Mouse (Mus musculus) thymus, adult 2 months (tissue): ENCODE data around the gene Sat2.

Experiments used
- CTCF ChIP-seq: fragments of 200-500 bp; IDR thresholded peaks from 2 replicates; pipeline ENCODE4 v1.5.1; 2012; ENCODE audit warnings: mild to moderate bottlenecking, control low read depth, low read length, moderate library complexity, borderline replicate concordance; ENCODE audit not compliant: control insufficient read depth, poor library complexity, insufficient read depth; ENCODE audit errors: extremely low read depth
- POLR2A ChIP-seq: fragments of 200-500 bp; IDR thresholded peaks from 2 replicates; pipeline ENCODE4 v1.6.1; 2012; ENCODE audit warnings: mild to moderate bottlenecking, low read length, control low read depth, moderate library complexity; ENCODE audit not compliant: control insufficient read depth, poor library complexity, insufficient read depth; ENCODE audit errors: extremely low read depth

- TF ChIP-seq CTCF (no peak), POLR2A (no peak)
These were observed 27.0 kb upstream of the Sat2 start for GRCm38 (mm10) chr11:69594853-69595252.
